8 mouse cellular contexts compared by ENCODE assay signal in genomic region chr8:82601556-82601955, GRCm38 (mm10).
DNase-seq lines count a peak whose midpoint lies in the region; ATAC-seq lines count a peak whose summit lies in the region.

No protein-coding gene starts in this region.

- intact Hi-C loops in left cerebral cortex, postnatal 4 days (cut with DNase I): no loop called here
- intact Hi-C loops in heart, postnatal 10 days (cut with DNase I): no loop called here

- ATAC-seq in CD4-positive, CD25-positive, alpha-beta regulatory T cell, adult 4 months: no peak

- DNase-seq in adrenal gland, adult 2 months: peak; percentile 43
- no peak for DNase-seq in adrenal gland, adult 18-20 months (ENCODE audit: low spot score in 2 of 2)
- DNase-seq in left cerebral cortex, postnatal 4 days: peak; percentile 87
- no peak for DNase-seq in left cerebral cortex, adult 18-20 months (ENCODE audit: low spot score in 2 of 2)
- peak; percentile 69 to 71 for DNase-seq in heart, postnatal 10 days
- peak; percentile 34 for DNase-seq in lung, postnatal 36 days
- DNase-seq in neural tube, embryonic 10.5 days (ENCODE audit: extremely low spot score, low spot score): no peak

Comparison
In these comparisons a context has a peak if more than half of its experiments do, and no peak if none do; other contexts are left out.
1. DNase-seq: peak in adrenal gland, adult 2 months (single experiment), left cerebral cortex, postnatal 4 days (single experiment), heart, postnatal 10 days (2 of 2) and lung, postnatal 36 days (single experiment); none in adrenal gland, adult 18-20 months (0 of 2), left cerebral cortex, adult 18-20 months (0 of 2) and neural tube, embryonic 10.5 days (single experiment).